ENCODE assay signal across 8 mouse cellular contexts in the genomic region with DNA sequence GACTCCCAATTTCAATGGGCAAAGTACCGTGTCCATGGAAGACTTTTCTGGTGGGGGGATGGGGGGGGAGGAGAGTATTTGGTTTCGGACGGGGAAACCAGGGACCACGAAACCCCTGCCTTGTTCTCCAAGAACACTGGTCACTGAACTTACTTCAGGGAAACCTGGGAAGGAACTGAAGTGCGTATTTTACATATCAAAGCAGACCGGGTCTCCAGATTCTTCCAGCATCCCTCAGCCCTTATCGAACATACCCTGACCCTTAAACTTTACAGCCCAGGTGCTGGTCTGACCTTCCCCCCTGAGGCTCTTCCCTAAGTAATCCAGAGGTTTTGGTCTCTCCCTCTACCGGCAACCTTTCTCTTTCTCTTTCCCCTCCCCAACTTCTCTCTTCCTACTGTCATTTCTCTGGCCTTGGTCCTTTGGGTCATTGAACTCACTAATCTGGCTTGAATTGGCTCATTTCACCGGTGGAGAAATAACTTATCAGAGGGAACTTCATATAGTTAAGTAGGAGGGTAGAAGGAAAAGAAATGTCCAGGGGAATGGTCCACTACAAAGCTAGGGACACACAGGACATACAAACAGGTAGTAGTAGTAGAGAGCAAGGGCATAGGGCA. TPM values are rescaled to one million over a fixed set of nuclear protein-coding genes. Genes with fewer than 3 reads are reported as not detected.
DNase-seq lines count a peak whose midpoint lies in the region; ATAC-seq lines count a peak whose summit lies in the region.

No protein-coding gene starts in this region.

- H3K4me3 ChIP-seq in neural tube, embryonic 11.5 days (ENCODE audit: low read depth, low read length), result peak overlapping the region; percentile 54; the same call in 1 of the 2 replicates
- peak overlapping the region; percentile 67 for H3K4me3 ChIP-seq in liver, embryonic 11.5 days (ENCODE audit: low read depth, low read length)
- H3K4me3 ChIP-seq in stomach, embryonic 16.5 days (replicated peaks; ENCODE audit: low read length), result no peak overlapping the region

- H3K4me1 ChIP-seq in neural tube, embryonic 11.5 days (ENCODE audit: control insufficient read depth, insufficient read depth, low read length), result peaks cover 8% of the 10 kb centered on the region; the same call in 1 of the 2 replicates
- peaks cover 20% of the 10 kb centered on the region for H3K4me1 ChIP-seq in liver, embryonic 11.5 days (replicated peaks; ENCODE audit: control insufficient read depth, insufficient read depth, low read length)
- H3K4me1 ChIP-seq in stomach, embryonic 16.5 days (ENCODE audit: control insufficient read depth, insufficient read depth, low read length), result peaks cover 6% of the 10 kb centered on the region; the same call in 1 of the 2 replicates

- H3K27me3 ChIP-seq in neural tube, embryonic 11.5 days (ENCODE audit: control insufficient read depth, insufficient read depth, low read length), result no peaks in the 10 kb centered on the region
- no peaks in the 10 kb centered on the region for H3K27me3 ChIP-seq in liver, embryonic 11.5 days (replicated peaks; ENCODE audit: control insufficient read depth, insufficient read depth, low read length)
- H3K27me3 ChIP-seq in stomach, embryonic 16.5 days (ENCODE audit: control insufficient read depth, insufficient read depth, low read length), result no peaks in the 10 kb centered on the region

- H3K9ac ChIP-seq in neural tube, embryonic 11.5 days (ENCODE audit: low read length), result no peak overlapping the region; the same call in 1 of the 2 replicates
- H3K9ac ChIP-seq in liver, embryonic 11.5 days (ENCODE audit: low read depth, low read length), result peak overlapping the region; percentile 88; the same call in 1 of the 2 replicates
- peak overlapping the region; percentile 87 for H3K9ac ChIP-seq in stomach, embryonic 16.5 days (ENCODE audit: low read length)

- ATAC-seq in neural tube, embryonic 11.5 days (ENCODE audit: insufficient read depth, low FRiP score, low TSS enrichment), result no peak
- no peak for ATAC-seq in liver, embryonic 11.5 days (replicated peaks; ENCODE audit: low FRiP score)
- no peak for ATAC-seq in stomach, embryonic 16.5 days (ENCODE audit: insufficient read depth, low FRiP score)

- no peaks in the 10 kb centered on the region for H3K9me3 ChIP-seq in neural tube, embryonic 11.5 days (ENCODE audit: control insufficient read depth, low read length)
- no peaks in the 10 kb centered on the region for H3K9me3 ChIP-seq in liver, embryonic 11.5 days (ENCODE audit: control insufficient read depth, low read length)
- no peaks in the 10 kb centered on the region for H3K9me3 ChIP-seq in stomach, embryonic 16.5 days (replicated peaks; ENCODE audit: control insufficient read depth, low read length)

- intact Hi-C loops in left cerebral cortex, postnatal 14 days (cut with DNase I), result no loop called here

- peak overlapping the region; percentile 58 for H3K4me2 ChIP-seq in neural tube, embryonic 11.5 days (ENCODE audit: low read depth)
- H3K4me2 ChIP-seq in liver, embryonic 11.5 days, result peak overlapping the region; percentile 83
- H3K4me2 ChIP-seq in stomach, embryonic 16.5 days (ENCODE audit: low read depth, low read length), result peak overlapping the region; percentile 58

- peak; percentile 22 for DNase-seq in adrenal gland, adult 2 months
- no peak for DNase-seq in adrenal gland, postnatal 4 days (ENCODE audit: low spot score in 2 of 2)
- no peak for DNase-seq in neural tube, embryonic 11.5 days (ENCODE audit: low spot score)
- DNase-seq in neural tube, embryonic 10.5 days (ENCODE audit: extremely low spot score, low spot score), result no peak
- DNase-seq in liver, embryonic 11.5 days (ENCODE audit: low spot score), result no peak
- no peak for DNase-seq in cerebellum, postnatal 36 days
- DNase-seq in left cerebral cortex, postnatal 14 days (ENCODE audit: low spot score in 2 of 2), result no peak

- 22% methylated on average over 9 of the region's 9 CpGs for WGBS in neural tube, embryonic 11.5 days
- WGBS in liver, embryonic 11.5 days, result 26% methylated on average over 9 of the region's 9 CpGs
- 29% methylated on average over 9 of the region's 9 CpGs for WGBS in stomach, embryonic 16.5 days

- H3K27ac ChIP-seq in neural tube, embryonic 11.5 days (ENCODE audit: low read depth, low read length), result no peak overlapping the region
- H3K27ac ChIP-seq in liver, embryonic 11.5 days (ENCODE audit: low read depth, low read length), result no peak overlapping the region; the same call in 1 of the 2 replicates
- no peak overlapping the region for H3K27ac ChIP-seq in stomach, embryonic 16.5 days (ENCODE audit: low read length)

- H3K36me3 ChIP-seq in neural tube, embryonic 11.5 days (ENCODE audit: control insufficient read depth, insufficient read depth, low read length), result no peaks in the 10 kb centered on the region
- no peaks in the 10 kb centered on the region for H3K36me3 ChIP-seq in liver, embryonic 11.5 days (ENCODE audit: control insufficient read depth, insufficient read depth, low read length)
- no peaks in the 10 kb centered on the region for H3K36me3 ChIP-seq in stomach, embryonic 16.5 days (ENCODE audit: control insufficient read depth, insufficient read depth, low read length)

RNA-seq across cellular contexts. Expression of gene Nphp1, which starts 1.1 kb away (rescaled TPM):
- total RNA-seq in adrenal gland, adult 2 months (2021), result 10 to 100 TPM; 21.1 to 25.7 TPM
- polyA plus RNA-seq in adrenal gland, adult 2 months (2012; rRNA removed), result 4.9 and 5.6 TPM in 2 replicates
- total RNA-seq in adrenal gland, postnatal 4 days (2021), result 10 to 100 TPM; 37.6 to 42.6 TPM
- 23.2 and 25.6 TPM in 2 replicates for polyA plus RNA-seq in neural tube, embryonic 11.5 days (2014; fragmentation: Nextera tagmentation; extraction: Ambion mirVana)
- 12.5 and 12.8 TPM in 2 replicates for polyA plus RNA-seq in liver, embryonic 11.5 days (2014; fragmentation: Nextera tagmentation; extraction: Ambion mirVana)
- polyA plus RNA-seq in stomach, embryonic 16.5 days (2015; fragmentation: Nextera tagmentation; extraction: Ambion mirVana), result 28.3 and 36.2 TPM in 2 replicates
- 10 to 100 TPM; 17.6 to 20.1 TPM for total RNA-seq in left cerebral cortex, postnatal 14 days (2021)

RNA-seq across cellular contexts. Expression of gene Mtln, which starts 2.5 kb away (rescaled TPM):
- 100 to 1,000 TPM in 1 of 2 experiments, 10 to 100 TPM in 1; 84.2 to 104 TPM for total RNA-seq in adrenal gland, adult 2 months (2021)
- polyA plus RNA-seq in adrenal gland, adult 2 months (2012; rRNA removed), result 78.5 and 116 TPM in 2 replicates
- total RNA-seq in adrenal gland, postnatal 4 days (2021), result 10 to 100 TPM; 65.4 to 66.7 TPM
- 25.2 and 25.7 TPM in 2 replicates for polyA plus RNA-seq in neural tube, embryonic 11.5 days (2014; fragmentation: Nextera tagmentation; extraction: Ambion mirVana)
- 40.6 and 45.2 TPM in 2 replicates for polyA plus RNA-seq in liver, embryonic 11.5 days (2014; fragmentation: Nextera tagmentation; extraction: Ambion mirVana)
- polyA plus RNA-seq in stomach, embryonic 16.5 days (2015; fragmentation: Nextera tagmentation; extraction: Ambion mirVana), result 37.6 and 44.2 TPM in 2 replicates
- total RNA-seq in left cerebral cortex, postnatal 14 days (2021), result 10 to 100 TPM; 46.8 to 49.7 TPM

RNA-seq across cellular contexts. Expression of gene Bub1, which starts 41.9 kb away (rescaled TPM):
- total RNA-seq in adrenal gland, adult 2 months (2021), result 1 to 10 TPM in 1 of 2 experiments, under 1 TPM in 1; 0.24 to 1.2 TPM
- 0.02 and 0.35 TPM in 2 replicates for polyA plus RNA-seq in adrenal gland, adult 2 months (2012; rRNA removed)
- total RNA-seq in adrenal gland, postnatal 4 days (2021), result 10 to 100 TPM; 13.1 to 14.8 TPM
- polyA plus RNA-seq in neural tube, embryonic 11.5 days (2014; fragmentation: Nextera tagmentation; extraction: Ambion mirVana), result 35.5 TPM in 2 replicates
- 45.1 and 47.8 TPM in 2 replicates for polyA plus RNA-seq in liver, embryonic 11.5 days (2014; fragmentation: Nextera tagmentation; extraction: Ambion mirVana)
- 38.3 and 39.7 TPM in 2 replicates for polyA plus RNA-seq in stomach, embryonic 16.5 days (2015; fragmentation: Nextera tagmentation; extraction: Ambion mirVana)
- total RNA-seq in left cerebral cortex, postnatal 14 days (2021), result 1 to 10 TPM in 1 of 2 experiments, under 1 TPM in 1; 0.63 to 1.3 TPM

RNA-seq across cellular contexts. Expression of gene Acoxl, which starts 48.9 kb away (rescaled TPM):
- 1 to 10 TPM in 1 of 2 experiments, under 1 TPM in 1; 0.35 to 1.4 TPM for total RNA-seq in adrenal gland, adult 2 months (2021)
- 0.60 and 0.94 TPM in 2 replicates for polyA plus RNA-seq in adrenal gland, adult 2 months (2012; rRNA removed)
- under 1 TPM; 0.20 to 0.42 TPM for total RNA-seq in adrenal gland, postnatal 4 days (2021)
- polyA plus RNA-seq in neural tube, embryonic 11.5 days (2014; fragmentation: Nextera tagmentation; extraction: Ambion mirVana), result 0.09 TPM in 1 of 2 replicates, not detected in the other
- 0.34 TPM in 1 of 2 replicates, not detected in the other for polyA plus RNA-seq in liver, embryonic 11.5 days (2014; fragmentation: Nextera tagmentation; extraction: Ambion mirVana)
- 0.04 and 0.09 TPM in 2 replicates for polyA plus RNA-seq in stomach, embryonic 16.5 days (2015; fragmentation: Nextera tagmentation; extraction: Ambion mirVana)
- total RNA-seq in left cerebral cortex, postnatal 14 days (2021), result not detected

Comparison
In these comparisons a context has a peak if more than half of its experiments do, and no peak if none do; other contexts are left out.
1. RNA of gene Bub1, which starts 41.9 kb away (polyA plus RNA-seq): 45.1 to 47.8 TPM in liver, embryonic 11.5 days, 38.3 to 39.7 TPM in stomach, embryonic 16.5 days and 35.5 TPM in neural tube, embryonic 11.5 days; 0.02 to 0.35 TPM in adrenal gland, adult 2 months; every median in the first group is over 10 times any median in the second.
2. Peak in every context shown above with its lines, with median percentiles within 50 percentile points of each other: H3K4me2 ChIP-seq.